Mouse (Mus musculus) retina, embryonic 14.5 days (tissue): Measurements from ENCODE around the gene Stac2.
A peak's percentile ranks its signal among the peaks of the same experiment; 100 is the strongest.

ENCODE experiments used
- DNase-seq: peaks from one replicate; pipeline ENCODE4 v3.0.0-alpha.2; 2015; ENCODE audit warnings: low spot score

Gene Stac2

GRCm38 (mm10) chr11:98052989-98053834, at the start of gene Stac2:
Stac2 (minus strand) TSS chr11:98053462.
- DNase-seq: peak; percentile 83

DNA sequence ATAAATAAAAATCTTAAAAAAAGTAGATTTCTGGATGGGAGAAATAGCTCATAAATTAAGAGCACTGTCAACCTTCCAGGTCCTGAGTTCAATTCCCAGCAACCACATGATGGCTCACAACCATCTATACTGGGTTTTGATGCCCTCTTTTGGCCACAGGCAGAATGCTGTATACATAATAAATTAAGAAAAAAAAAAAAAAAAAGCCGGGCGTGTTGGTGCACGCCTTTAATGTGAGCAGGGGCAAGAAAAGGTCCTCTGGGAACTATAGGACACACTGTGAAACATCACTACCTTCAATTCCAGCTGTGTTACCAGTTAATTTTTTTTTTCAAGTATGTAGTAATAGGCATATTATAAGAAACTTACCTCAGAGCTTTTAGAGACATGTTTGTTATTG, 48.1 kb upstream of the Stac2 start:
- DNase-seq: no peak

DNA sequence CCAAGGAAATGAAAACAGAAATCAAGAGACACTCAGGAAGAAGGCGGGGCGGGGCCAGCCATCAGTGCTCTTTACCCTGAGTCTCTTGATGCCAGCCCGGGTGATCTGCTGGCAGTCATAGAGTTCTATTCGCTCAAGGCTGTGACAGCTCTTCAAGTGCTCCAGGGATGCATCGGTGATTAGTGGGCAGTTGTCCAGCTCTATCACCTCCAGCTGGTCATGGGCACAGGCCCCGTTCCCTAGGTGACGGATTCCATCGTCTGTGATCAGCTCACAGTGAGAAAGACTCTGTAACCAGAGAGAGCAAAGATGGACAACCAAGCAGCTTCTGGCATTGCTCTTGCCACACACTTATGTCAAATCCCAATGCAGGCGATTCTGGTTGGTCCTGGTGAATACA, 37.3 kb upstream of the Stac2 start:
- DNase-seq: no peak

GRCm38 (mm10) chr11:98088224-98088623, 35.0 kb upstream of the Stac2 start:
- DNase-seq: peak; percentile 13

DNA sequence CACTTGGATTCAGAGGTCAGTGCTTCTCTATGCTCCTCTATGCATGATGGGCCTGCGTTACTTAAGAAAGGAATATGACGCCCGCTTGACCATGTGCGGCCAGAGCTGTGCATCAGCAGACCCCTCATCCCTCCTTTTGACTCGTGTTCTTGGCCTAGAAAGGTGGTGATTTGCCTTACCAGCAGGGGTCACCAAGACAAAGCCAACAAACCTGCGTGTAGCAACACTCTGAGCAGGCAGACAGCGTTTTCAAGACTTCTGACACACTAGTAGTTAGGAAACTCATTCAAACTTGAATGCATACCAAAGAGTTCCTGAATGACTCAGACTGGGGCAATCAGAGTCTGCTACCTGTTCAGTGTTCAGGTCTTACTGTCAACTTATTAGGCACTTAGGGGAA, 33.3 kb upstream of the Stac2 start:
- DNase-seq: no peak

DNA sequence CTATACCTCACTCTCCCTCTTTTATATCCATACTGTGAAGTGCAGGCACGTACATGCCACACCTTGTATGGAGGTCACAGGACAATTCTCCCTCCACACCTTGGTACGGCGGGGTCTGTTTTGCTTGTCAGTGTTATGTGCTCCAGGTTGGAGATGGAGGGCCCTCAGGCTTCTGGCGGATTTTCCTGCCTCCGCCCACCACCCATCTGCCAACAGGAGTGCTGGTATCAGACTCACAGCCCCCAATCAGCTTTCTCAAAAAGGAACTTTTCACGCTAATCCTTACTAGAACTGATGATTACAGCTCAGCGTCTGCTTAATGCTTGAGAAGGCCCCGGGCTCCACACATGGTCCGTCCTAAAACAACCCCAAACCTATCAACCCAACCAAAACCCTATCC, 32.9 kb upstream of the Stac2 start:
- DNase-seq: no peak

DNA sequence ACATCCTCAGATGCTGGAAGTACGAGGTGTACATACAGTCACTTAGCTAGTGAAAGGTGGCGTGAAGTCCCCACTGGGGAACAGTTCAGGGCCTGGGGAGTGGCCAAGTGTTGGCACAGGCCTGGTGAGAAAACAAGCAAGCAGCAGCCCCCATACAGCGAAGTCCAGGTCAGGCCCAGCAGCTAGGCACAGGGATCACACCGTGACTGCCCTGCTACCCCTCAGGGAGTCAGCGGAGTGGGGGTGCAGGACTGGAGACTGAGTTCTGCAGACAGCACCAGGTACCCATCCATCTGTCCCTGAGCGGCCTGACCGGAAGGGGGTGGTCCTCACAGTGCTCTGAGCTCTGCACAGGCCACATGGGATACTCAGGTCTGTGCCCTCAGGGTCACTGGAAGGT, 29.5 kb upstream of the Stac2 start:
- no peak for DNase-seq

DNA sequence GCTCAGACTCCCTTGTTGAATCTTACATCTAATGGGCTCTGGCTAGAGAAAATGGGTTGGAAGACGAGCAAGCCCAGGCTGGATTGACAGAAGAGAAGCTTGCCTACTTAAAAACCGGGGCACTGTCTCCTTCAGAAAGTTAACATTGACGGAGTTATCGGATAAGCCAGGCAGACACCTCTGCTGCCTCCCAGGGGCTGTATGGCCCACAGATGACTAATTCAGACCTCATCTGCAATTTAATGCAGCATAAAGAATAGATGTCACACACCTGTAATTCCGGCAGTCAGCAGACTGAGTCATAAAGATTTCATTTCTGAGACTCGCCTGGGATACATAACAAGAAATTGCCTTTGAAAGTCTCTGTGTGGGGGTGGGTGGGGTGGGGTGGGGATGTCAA, 27.2 kb upstream of the Stac2 start:
- no peak for DNase-seq

- DNase-seq: no peak
These were observed 23.8 kb upstream of the Stac2 start for GRCm38 (mm10) chr11:98077086-98077485.

DNA sequence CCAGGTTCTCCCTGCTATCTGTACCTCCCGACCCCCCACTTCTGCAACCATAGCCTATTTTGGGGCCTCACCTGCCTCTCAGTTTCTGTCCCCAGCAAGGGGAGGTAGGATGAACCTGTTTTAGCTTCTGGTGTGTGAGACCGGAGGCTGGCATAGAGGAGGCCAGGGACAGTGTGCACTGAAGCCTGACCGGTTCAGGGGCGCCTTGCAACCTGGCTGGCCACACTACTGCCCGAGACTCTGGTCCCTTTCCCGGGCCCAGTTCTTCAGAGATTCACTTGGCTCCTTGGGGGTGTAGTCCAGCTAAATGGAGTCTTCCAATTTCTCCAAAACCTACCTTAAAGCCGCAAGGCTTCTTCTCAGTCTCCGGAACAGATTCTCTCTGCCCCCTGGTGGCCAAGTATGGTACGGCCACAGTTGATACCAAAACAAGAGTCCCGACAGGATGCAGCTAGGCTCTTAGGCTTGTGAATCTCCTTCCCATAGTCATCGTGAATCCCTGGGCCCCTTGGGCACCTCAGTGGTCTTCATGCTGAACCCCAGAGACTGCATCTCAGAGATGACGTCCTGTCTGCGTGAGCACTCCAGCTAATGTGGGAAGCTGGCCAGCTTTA, 22.0 kb upstream of the Stac2 start:
- peak; percentile 94 for DNase-seq

GRCm38 (mm10) chr11:98073442-98073841, 20.2 kb upstream of the Stac2 start:
- DNase-seq: no peak

- no peak for DNase-seq
These were observed 14.0 kb upstream of the Stac2 start for GRCm38 (mm10) chr11:98067255-98067654.

DNA sequence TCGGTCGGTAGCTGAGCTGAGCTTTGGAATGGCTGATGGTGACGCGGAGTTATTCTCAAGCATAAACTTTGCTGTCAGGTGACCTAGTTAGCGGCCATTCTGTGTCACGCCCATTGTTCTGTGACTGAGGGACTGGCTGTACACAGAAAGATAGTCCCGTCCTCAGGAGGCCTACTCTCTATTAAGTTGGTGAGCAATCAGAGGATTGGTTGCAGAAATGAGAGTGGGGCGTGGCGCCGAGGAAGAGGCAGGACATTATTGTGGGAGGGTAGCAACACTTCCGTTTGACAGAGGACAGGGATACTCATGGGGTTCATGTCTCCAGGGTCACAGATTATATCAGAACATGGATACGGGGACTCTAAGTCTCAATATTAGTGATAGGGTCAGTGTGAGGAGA, 12.9 kb upstream of the Stac2 start:
- DNase-seq: no peak

DNA sequence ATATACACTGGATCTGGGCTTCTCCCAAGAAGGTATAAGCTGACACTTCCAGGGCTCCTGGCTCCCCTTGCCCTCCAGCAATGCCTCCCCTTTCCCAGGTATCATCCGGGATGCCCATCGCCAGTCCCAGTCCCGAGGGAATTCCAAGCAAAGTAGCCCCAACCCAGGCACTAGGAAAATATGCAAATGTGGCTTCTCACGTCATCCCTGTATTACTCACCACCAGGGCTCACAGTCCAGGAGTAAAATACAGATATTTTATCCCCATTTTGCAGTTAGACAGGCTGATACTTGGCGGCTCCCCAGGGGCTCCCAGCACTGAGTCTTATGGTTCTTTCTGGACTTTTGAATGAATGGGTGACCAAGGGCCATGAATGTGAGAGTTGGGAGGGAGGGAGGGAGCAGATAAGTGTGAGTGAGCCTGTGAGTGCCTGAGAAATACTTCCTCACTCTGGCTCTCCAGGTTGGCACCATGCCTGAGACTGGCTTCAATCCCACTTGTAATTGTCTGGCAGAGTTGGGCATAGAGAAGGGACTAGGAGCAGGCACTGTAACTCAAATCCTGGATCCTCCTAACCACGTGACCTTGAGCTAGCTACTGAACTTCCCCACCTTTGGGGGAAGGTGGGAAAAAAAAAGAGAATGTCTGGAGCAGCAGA, 8.8 kb upstream of the Stac2 start:
- no peak for DNase-seq

GRCm38 (mm10) chr11:98061441-98061840, 8.2 kb upstream of the Stac2 start:
- DNase-seq: no peak

GRCm38 (mm10) chr11:98060104-98060692, 6.9 kb upstream of the Stac2 start:
- DNase-seq: no peak

DNA sequence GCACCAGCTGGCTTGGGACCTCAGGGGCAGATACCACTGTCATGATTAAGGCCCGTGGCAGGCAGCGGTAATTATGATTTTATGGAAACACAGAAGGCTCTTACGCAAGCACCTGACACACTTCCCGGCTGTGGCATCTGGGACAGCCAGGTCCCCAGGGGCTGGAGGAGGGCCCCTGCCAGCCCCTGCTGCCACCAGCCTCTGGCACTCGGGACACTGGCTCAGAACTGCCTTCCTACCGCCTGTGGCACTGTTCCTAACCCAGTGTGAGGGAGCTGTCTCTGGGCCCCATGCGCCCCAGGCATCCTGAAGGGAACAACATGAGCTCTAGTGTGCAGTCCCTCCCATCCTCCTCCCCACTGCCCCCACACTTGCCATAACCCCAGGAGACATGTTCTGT, 6.4 kb upstream of the Stac2 start:
- DNase-seq: no peak

DNA sequence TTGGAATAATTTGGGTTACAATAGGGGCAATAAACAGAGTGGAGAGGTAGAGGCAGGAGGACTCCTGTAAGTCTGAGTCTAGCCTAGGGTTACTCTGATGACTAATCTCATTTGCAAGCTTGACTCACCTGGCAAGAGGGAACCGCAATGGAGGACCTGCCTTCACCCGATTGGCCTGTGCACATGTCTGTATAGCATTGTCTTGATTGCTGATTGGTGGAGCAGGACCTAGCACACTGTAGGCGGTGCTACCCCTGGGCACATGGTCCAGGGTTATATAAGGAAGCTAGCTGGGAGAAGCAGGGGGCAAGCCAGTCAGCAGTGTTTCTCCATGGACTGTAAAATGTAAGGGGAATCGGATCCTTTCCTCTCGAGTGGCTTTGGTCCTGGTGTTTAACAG, 4.7 kb upstream of the Stac2 start:
- no peak for DNase-seq

DNA sequence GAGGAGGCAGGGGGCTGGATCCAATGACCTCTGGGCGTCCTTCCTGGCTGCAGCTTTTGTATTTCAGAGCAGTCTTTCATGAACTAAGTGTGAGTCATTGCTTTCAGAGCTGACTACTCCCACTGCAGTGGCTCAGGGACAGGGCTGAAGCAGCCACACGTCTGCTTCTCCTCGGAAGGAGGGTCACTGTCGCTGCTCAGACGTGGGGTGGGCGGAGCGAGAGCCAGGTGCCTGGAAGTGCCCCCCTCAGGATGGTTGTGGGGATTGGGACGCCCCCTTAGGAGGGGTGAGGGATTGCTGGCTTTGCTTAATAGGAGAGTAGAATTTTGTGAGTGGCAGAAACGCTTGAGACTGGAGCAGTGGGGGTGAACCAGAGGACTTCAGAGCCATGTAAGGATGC, 4.2 kb upstream of the Stac2 start:
- no peak for DNase-seq

DNA sequence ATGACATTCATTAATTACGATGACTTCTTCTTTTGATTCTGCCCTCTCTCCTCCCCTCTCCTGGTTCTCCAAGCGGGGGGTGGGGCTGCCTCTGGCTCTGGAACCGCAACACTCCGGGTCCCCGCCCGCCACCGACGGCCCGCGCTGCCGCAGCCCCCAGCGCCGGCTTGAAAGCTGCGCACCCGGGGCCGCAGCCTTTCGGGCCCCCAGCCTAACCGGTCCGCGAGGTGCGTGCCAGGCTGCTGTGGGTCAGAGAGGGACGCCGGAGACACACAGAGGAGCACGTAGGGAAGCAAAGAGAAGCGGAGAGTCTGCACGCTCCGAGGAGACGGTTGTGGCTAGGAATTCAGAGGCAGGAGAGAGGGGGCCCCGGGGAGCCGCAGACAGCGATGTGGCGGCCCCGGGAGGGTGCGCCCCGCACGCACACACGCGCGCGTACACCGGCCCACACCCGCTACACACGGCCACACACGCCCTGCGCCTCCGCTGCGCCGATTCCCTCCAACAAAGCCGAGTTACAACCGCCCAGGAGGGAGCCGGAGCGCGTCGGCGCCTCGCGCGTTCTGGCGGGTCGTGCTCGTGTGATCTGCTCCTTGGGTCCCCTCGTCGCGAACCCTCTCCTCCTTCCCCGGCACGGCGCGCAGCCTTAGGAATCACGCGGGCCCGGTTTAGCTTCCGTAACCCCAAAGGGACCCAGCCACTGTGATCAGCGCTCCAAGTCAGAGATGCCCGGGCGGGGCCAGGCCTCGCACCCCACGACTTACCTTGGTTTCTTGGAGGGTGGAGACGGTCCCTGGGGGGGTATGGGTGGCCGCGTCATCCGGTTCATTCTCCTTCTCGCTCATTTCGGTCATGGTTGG, 903 bp downstream of the Stac2 start:
- DNase-seq: peak; percentile 55

- peak; percentile 53 for DNase-seq
These were observed 1.6 kb downstream of the Stac2 start for GRCm38 (mm10) chr11:98051611-98052128.

GRCm38 (mm10) chr11:98050940-98051339, 2.3 kb downstream of the Stac2 start:
- DNase-seq: no peak
